12 mouse cellular contexts compared by ENCODE assay signal in the genomic region with DNA sequence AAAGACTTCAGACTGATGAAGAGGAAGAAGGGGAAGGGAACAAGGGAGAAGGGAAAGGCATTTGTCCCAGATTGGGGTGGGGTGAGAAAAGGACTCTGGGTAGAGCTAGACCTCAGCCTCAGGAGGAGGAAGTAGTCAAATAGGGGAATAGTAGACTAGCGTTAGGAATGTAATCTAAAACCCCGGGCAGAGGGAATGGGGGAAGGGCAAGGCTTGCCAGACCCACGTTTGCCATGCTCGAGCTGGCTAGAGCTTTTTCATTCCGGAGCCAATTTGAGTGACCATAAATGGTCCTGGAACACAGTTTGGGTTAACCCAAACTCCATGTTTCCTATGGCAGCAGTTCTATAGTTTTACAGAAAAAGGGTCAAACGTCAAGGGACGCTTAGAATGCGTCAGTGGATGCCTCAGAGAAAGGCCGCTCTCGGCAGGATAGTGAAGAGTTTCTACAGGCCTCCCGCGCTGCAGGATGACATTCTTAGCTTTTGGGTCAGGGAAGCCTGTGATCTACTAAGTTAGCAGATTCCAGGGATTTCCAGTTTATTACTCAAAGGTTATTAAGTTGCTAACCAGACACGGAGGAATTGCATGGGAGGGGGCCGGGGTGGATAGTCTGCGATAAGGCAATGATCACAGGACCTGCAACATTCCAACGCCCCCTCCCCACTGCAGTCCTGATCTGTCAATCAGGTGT. TPM values are rescaled to one million over a fixed set of nuclear protein-coding genes. Genes with fewer than 3 reads are reported as not detected.
A peak's percentile ranks its signal among the peaks of the same experiment; 100 is the strongest.
DNase-seq lines count a peak whose midpoint lies in the region; ATAC-seq lines count a peak whose summit lies in the region.
"Had no signal": no experiment of that assay in that cellular context is flagged by ENCODE, and none has a peak within 500 bp of the region (broad histone marks: within the 10 kb centered on the region; RNA-seq: fewer than 3 reads in every experiment).

No protein-coding gene starts in this region.

- no peak overlapping the region for H3K9ac ChIP-seq in hindbrain, embryonic 12.5 days
- H3K9ac ChIP-seq in hindbrain, embryonic 14.5 days, result no peak overlapping the region
- no peak overlapping the region for H3K9ac ChIP-seq in forebrain, embryonic 12.5 days

- WGBS in hindbrain, embryonic 12.5 days, result 10% methylated on average over 16 of the region's 16 CpGs
- 13% methylated on average over 16 of the region's 16 CpGs for WGBS in hindbrain, embryonic 14.5 days
- 11% methylated on average over 16 of the region's 16 CpGs for WGBS in forebrain, embryonic 12.5 days

- no peaks in the 10 kb centered on the region; the same call in 1 of the 2 replicates for H3K27me3 ChIP-seq in hindbrain, embryonic 12.5 days
- no peaks in the 10 kb centered on the region for H3K27me3 ChIP-seq in hindbrain, embryonic 14.5 days (ENCODE audit: control insufficient read depth, insufficient read depth, low read length)
- H3K27me3 ChIP-seq in forebrain, embryonic 12.5 days, result 0 out of 2 replicates have a peak, but pooled peaks cover 3% of the 10 kb centered on the region

- no peak for DNase-seq in hindbrain, embryonic 14.5 days (ENCODE audit: low spot score)
- DNase-seq in 3T3-L1 (ENCODE audit: low read depth, low spot score) (peak; percentile 40), NIH3T3 (ENCODE audit: low read depth) (peak; percentile 68)
- peak; percentile 43 to 63 for DNase-seq in kidney, postnatal 4 days
- DNase-seq in ovary, postnatal 10 days (ENCODE audit: low spot score), result no peak
- DNase-seq in frontal cortex, adult 2 months (ENCODE audit: extremely low spot score in 1 of 2, low spot score in 1 of 2), result no peak
- DNase-seq: right cerebral cortex, postnatal 4 days; thymus, postnatal 14 days had no signal

- H3K4me3 ChIP-seq in hindbrain, embryonic 12.5 days, result no peak overlapping the region
- H3K4me3 ChIP-seq in hindbrain, embryonic 14.5 days (replicated peaks; ENCODE audit: low read length), result no peak overlapping the region
- no peak overlapping the region for H3K4me3 ChIP-seq in forebrain, embryonic 12.5 days (replicated peaks)
- H3K4me3 ChIP-seq: megakaryocyte, embryonic 14.5 days had no signal

- 0 out of 2 replicates have a peak overlapping the region, but pooled peaks have one; percentile 11 for H3K4me2 ChIP-seq in hindbrain, embryonic 12.5 days (replicated peaks)
- no peak overlapping the region for H3K4me2 ChIP-seq in hindbrain, embryonic 14.5 days (replicated peaks)
- no peak overlapping the region; the same call in 1 of the 2 replicates for H3K4me2 ChIP-seq in forebrain, embryonic 12.5 days

- no peak for ATAC-seq in hindbrain, embryonic 12.5 days (ENCODE audit: low FRiP score)
- ATAC-seq in hindbrain, embryonic 14.5 days (ENCODE audit: low FRiP score), result no peak
- no peak for ATAC-seq in forebrain, embryonic 12.5 days (ENCODE audit: low FRiP score)

- peaks cover 15% of the 10 kb centered on the region for H3K4me1 ChIP-seq in hindbrain, embryonic 12.5 days
- H3K4me1 ChIP-seq in hindbrain, embryonic 14.5 days (replicated peaks; ENCODE audit: control insufficient read depth, insufficient read depth, low read length), result peaks cover 15% of the 10 kb centered on the region; the same call in 1 of the 2 replicates
- H3K4me1 ChIP-seq in forebrain, embryonic 12.5 days, result peaks cover 22% of the 10 kb centered on the region

- no peaks in the 10 kb centered on the region for H3K36me3 ChIP-seq in hindbrain, embryonic 12.5 days
- H3K36me3 ChIP-seq in hindbrain, embryonic 14.5 days (replicated peaks; ENCODE audit: control insufficient read depth, insufficient read depth), result no peaks in the 10 kb centered on the region
- no peaks in the 10 kb centered on the region for H3K36me3 ChIP-seq in forebrain, embryonic 12.5 days (replicated peaks)

- H3K27ac ChIP-seq in hindbrain, embryonic 12.5 days, result no peak overlapping the region
- no peak overlapping the region for H3K27ac ChIP-seq in hindbrain, embryonic 14.5 days
- no peak overlapping the region for H3K27ac ChIP-seq in forebrain, embryonic 12.5 days

- no peaks in the 10 kb centered on the region for H3K9me3 ChIP-seq in hindbrain, embryonic 12.5 days (replicated peaks)
- H3K9me3 ChIP-seq in hindbrain, embryonic 14.5 days (ENCODE audit: control insufficient read depth, low read length), result no peaks in the 10 kb centered on the region
- no peaks in the 10 kb centered on the region for H3K9me3 ChIP-seq in forebrain, embryonic 12.5 days

RNA-seq across cellular contexts. Expression of a gene that starts 3.9 kb away (rescaled TPM):
- 43.9 and 50.9 TPM in 2 replicates for polyA plus RNA-seq in hindbrain, embryonic 12.5 days (2016; fragmentation: Nextera tagmentation; extraction: Ambion mirVana)
- polyA plus RNA-seq in hindbrain, embryonic 14.5 days (2014; fragmentation: Nextera tagmentation; extraction: Ambion mirVana), result 11.9 and 13.7 TPM in 2 replicates
- polyA plus RNA-seq in frontal cortex, adult 2 months (2012; rRNA removed), result 9.5 and 9.8 TPM in 2 replicates
- polyA plus RNA-seq in forebrain, embryonic 12.5 days (2016; fragmentation: Nextera tagmentation; extraction: Ambion mirVana), result 32.3 and 41.2 TPM in 2 replicates

RNA-seq across cellular contexts. Expression of a gene that starts 54.7 kb away (rescaled TPM):
- 25.8 and 26.0 TPM in 2 replicates for polyA plus RNA-seq in hindbrain, embryonic 12.5 days (2016; fragmentation: Nextera tagmentation; extraction: Ambion mirVana)
- polyA plus RNA-seq in hindbrain, embryonic 14.5 days (2014; fragmentation: Nextera tagmentation; extraction: Ambion mirVana), result 21.2 and 21.8 TPM in 2 replicates
- 18.4 and 23.9 TPM in 2 replicates for polyA plus RNA-seq in frontal cortex, adult 2 months (2012; rRNA removed)
- polyA plus RNA-seq in forebrain, embryonic 12.5 days (2016; fragmentation: Nextera tagmentation; extraction: Ambion mirVana), result 25.4 and 25.6 TPM in 2 replicates

RNA-seq across cellular contexts. Expression of a gene that starts 58.4 kb away (rescaled TPM):
- 24.1 and 41.5 TPM in 2 replicates for polyA plus RNA-seq in hindbrain, embryonic 12.5 days (2016; fragmentation: Nextera tagmentation; extraction: Ambion mirVana)
- 10.1 and 14.3 TPM in 2 replicates for polyA plus RNA-seq in hindbrain, embryonic 14.5 days (2014; fragmentation: Nextera tagmentation; extraction: Ambion mirVana)
- polyA plus RNA-seq in frontal cortex, adult 2 months (2012; rRNA removed), result 4.7 and 4.8 TPM in 2 replicates
- polyA plus RNA-seq in forebrain, embryonic 12.5 days (2016; fragmentation: Nextera tagmentation; extraction: Ambion mirVana), result 15.1 and 17.0 TPM in 2 replicates
- polyA plus RNA-seq: G1E had no signal

Comparison
In these comparisons a context has a peak if more than half of its experiments do, and no peak if none do; other contexts are left out.
1. DNase-seq: peak in 3T3-L1 (single experiment), NIH3T3 (single experiment) and kidney, postnatal 4 days (2 of 2); none in hindbrain, embryonic 14.5 days (single experiment), ovary, postnatal 10 days (single experiment) and frontal cortex, adult 2 months (0 of 2).